Mouse (Mus musculus) thymus, adult 2 months (tissue): Measurements from ENCODE around the gene Timm8a2. TPM values are rescaled to one million over a fixed set of nuclear protein-coding genes. Genes with fewer than 3 reads are reported as not detected.

Source experiments
- DNase-seq: peaks from one replicate; pipeline ENCODE4 v3.0.0; 2021
- H3K27ac ChIP-seq: fragments of 200-500 bp; 2 replicates; pipeline ENCODE4 v1.5.1; 2012; ENCODE audit warnings: low read length, control low read depth; ENCODE audit not compliant: control insufficient read depth, insufficient read depth
- H3K27me3 ChIP-seq: fragments of 200-500 bp; 2 replicates; pipeline ENCODE4 v1.6.1; 2012; ENCODE audit warnings: mild to moderate bottlenecking, low read length, moderate library complexity, mixed read lengths; ENCODE audit not compliant: control insufficient read depth, insufficient read depth
- H3K36me3 ChIP-seq: fragments of 200-500 bp; 2 replicates; pipeline ENCODE4 v1.6.1; 2012; ENCODE audit warnings: mild to moderate bottlenecking, low read length, moderate library complexity; ENCODE audit not compliant: control insufficient read depth, insufficient read depth
- H3K4me1 ChIP-seq: fragments of 200-500 bp; replicated peaks from 2 replicates; pipeline ENCODE4 v1.6.1; 2012; ENCODE audit warnings: low read length; ENCODE audit not compliant: control insufficient read depth, insufficient read depth
- H3K4me3 ChIP-seq: fragments of 200-500 bp; 2 replicates; pipeline ENCODE4 v1.5.1; 2012; ENCODE audit warnings: mild to moderate bottlenecking, low read length, control low read depth, moderate library complexity; ENCODE audit not compliant: control insufficient read depth, insufficient read depth
- CTCF ChIP-seq: fragments of 200-500 bp; IDR thresholded peaks from 2 replicates; pipeline ENCODE4 v1.5.1; 2012; ENCODE audit warnings: mild to moderate bottlenecking, control low read depth, low read length, moderate library complexity, borderline replicate concordance; ENCODE audit not compliant: control insufficient read depth, poor library complexity, insufficient read depth; ENCODE audit errors: extremely low read depth
- POLR2A ChIP-seq: fragments of 200-500 bp; IDR thresholded peaks from 2 replicates; pipeline ENCODE4 v1.6.1; 2012; ENCODE audit warnings: mild to moderate bottlenecking, low read length, control low read depth, moderate library complexity; ENCODE audit not compliant: control insufficient read depth, poor library complexity, insufficient read depth; ENCODE audit errors: extremely low read depth
- WGBS: fragments of 180-500 bp; shearing (Covaris S2); methylation state at CpG from one replicate; pipeline ENCODE4 v1.1.7; 2018; 5-methylcytosine and 5-hydroxymethylcytosine counted together
- polyA plus RNA-seq: library from polyadenylated mRNA; depleted of rRNA; stranded (reverse); fragments of >200 nt; gene quantifications from 2 replicates; pipeline ENCODE4 v1.2.3, GENCODE M21; 2012

Timm8a2 gene
- polyA plus RNA-seq, 1 experiment, result 0.38 TPM

- DNase-seq, result no peak
- TF ChIP-seq POLR2A (no peak), CTCF (no peak)
- H3K4me3 ChIP-seq, result no peak overlapping the region
- H3K27ac ChIP-seq, result no peak overlapping the region
- peaks cover 7% of the 10 kb centered on the region for H3K4me1 ChIP-seq
- WGBS, result 98% methylated on average over 8 of the region's 8 CpGs
- H3K36me3 ChIP-seq, result no peaks in the 10 kb centered on the region
- H3K27me3 ChIP-seq, result no peaks in the 10 kb centered on the region
Observed at GRCm38 (mm10) chr14:122047784-122048183, 13.3 kb downstream of the Timm8a2 start.

DNA sequence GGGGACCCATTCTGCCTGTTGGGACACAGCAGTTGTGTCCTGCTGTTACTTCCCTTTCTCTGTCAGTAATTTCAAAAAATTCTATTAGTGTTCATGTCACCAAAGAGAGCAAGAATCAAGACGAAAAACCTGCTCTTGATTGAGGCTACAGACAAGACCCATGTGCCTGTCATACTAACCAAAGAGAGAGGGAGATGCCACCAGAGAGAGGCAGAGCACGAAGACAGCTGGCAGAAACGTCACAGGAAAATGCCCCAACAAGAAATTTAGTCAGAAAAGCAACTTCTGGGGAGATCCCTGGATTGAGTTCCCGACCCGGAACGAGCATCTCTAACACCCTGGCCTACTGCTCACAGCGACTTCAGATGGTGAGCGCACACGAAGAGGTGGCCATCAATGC, 14.3 kb downstream of the Timm8a2 start:
- no peak for TF ChIP-seq CTCF
- no peak for TF ChIP-seq POLR2A
- Histone ChIP-seq H3K4me3 (no peak overlapping the region), H3K4me1 (peaks cover 15% of the 10 kb centered on the region), H3K36me3 (no peaks in the 10 kb centered on the region), H3K27ac (no peak overlapping the region), H3K27me3 (no peaks in the 10 kb centered on the region)
- 90% methylated on average over 9 of the region's 9 CpGs for WGBS
- no peak for DNase-seq

DNA sequence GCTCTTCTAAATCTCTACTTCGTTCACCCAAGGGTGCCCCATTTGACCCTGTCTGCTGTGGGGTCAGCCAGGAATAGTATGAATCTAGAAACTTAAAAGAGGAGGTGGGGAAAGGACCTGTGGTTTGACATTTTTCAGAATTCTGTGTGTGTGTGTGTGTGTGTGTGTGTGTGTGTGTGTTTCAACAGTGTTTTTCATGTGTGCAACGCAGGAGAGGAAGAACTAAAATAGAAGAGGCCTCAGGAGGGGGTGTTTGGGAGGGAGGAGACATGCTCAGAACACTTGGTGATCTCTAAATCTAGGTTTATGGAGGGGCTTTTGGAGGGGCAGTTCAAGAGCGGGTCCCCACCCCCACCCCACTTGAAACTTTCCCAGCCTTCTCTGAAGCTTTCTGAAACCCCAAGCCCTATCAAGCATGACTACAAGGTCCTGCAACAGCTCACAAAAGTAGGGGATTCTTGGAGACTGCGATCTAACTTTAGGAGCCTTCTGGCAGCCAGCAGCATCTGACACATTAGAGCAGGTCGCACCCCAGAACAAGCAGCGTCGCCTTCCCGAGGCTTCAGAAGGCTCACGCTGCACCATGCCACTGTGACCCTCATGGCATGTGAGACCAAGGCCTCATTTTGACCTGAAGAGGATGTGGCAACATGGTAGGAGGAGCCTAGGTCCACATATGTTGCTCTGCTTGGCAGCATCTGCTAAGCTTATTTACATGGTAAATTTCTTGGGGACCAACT, 18.6 kb downstream of the Timm8a2 start:
- TF ChIP-seq CTCF (no peak), POLR2A (no peak)
- no peaks in the 10 kb centered on the region for H3K36me3 ChIP-seq
- peak overlapping the region; percentile 85 for H3K27ac ChIP-seq
- 51% methylated on average over 9 of the region's 9 CpGs for WGBS
- peaks cover 32% of the 10 kb centered on the region for H3K4me1 ChIP-seq
- no peak for DNase-seq
- no peak overlapping the region for H3K4me3 ChIP-seq
- no peaks in the 10 kb centered on the region for H3K27me3 ChIP-seq

DNA sequence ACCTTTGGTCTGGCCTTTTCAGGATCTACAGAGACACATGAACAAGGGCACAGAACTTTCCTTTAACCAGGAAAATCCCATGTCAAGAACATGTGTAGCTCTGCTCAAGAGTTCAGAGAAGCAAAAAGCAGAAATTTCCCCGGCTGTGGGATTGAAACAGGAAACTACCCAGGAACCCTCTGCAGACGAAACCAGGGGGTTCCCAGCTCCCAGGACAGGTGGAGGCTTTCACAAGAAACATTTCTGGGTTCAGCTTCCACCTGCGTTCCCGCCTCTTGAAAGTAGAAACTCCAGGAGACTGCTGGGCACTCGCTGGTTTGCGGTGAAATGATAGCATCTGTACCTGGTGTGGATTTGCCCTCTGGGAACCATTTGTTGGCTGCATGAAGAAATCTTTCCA, 22.4 kb downstream of the Timm8a2 start:
- no peak overlapping the region for H3K4me3 ChIP-seq
- H3K36me3 ChIP-seq, result no peaks in the 10 kb centered on the region
- no peak for DNase-seq
- TF ChIP-seq POLR2A (no peak), CTCF (no peak)
- peaks cover 53% of the 10 kb centered on the region for H3K4me1 ChIP-seq
- no peaks in the 10 kb centered on the region for H3K27me3 ChIP-seq
- H3K27ac ChIP-seq, result no peak overlapping the region
- 34% methylated on average over 6 of the region's 6 CpGs for WGBS

- WGBS, result 9% methylated on average over 2 of the region's 2 CpGs
- peaks cover 54% of the 10 kb centered on the region for H3K4me1 ChIP-seq
- TF ChIP-seq POLR2A (no peak), CTCF (no peak)
- H3K27me3 ChIP-seq, result no peaks in the 10 kb centered on the region
- no peak overlapping the region for H3K4me3 ChIP-seq
- H3K36me3 ChIP-seq, result no peaks in the 10 kb centered on the region
- no peak for DNase-seq
- no peak overlapping the region; the same call in 1 of the 2 replicates for H3K27ac ChIP-seq
Observed at GRCm38 (mm10) chr14:122057941-122058346, 23.5 kb downstream of the Timm8a2 start.

- peak; percentile 88 for DNase-seq
- TF ChIP-seq POLR2A, result no peak
- TF ChIP-seq CTCF, result no peak
- Histone ChIP-seq H3K4me1 (peaks cover 60% of the 10 kb centered on the region), H3K27me3 (no peaks in the 10 kb centered on the region), H3K27ac (no peak overlapping the region), H3K4me3 (no peak overlapping the region), H3K36me3 (no peaks in the 10 kb centered on the region)
- WGBS, result 2% methylated on average over 3 of the region's 3 CpGs
Observed at GRCm38 (mm10) chr14:122060642-122061041, 26.2 kb downstream of the Timm8a2 start.
